Mouse (Mus musculus) hindbrain, embryonic 16.5 days (tissue): ENCODE measurements around the gene Msrb3. TPM values are rescaled to one million over a fixed set of nuclear protein-coding genes. Genes with fewer than 3 reads are reported as not detected.

Source experiments
- ATAC-seq: fragments of 200-750 bp; cut with Nextera tagmentation; 2 replicates; pipeline ENCODE4 v1.8.0; 2017; ENCODE audit warnings: moderate TSS enrichment, moderate library complexity
- H3K27ac ChIP-seq: fragments of 300-500 bp; sonication (generic); 2 replicates; pipeline ENCODE4 v1.5.1; 2014; ENCODE audit warnings: low read depth, mild to moderate bottlenecking, control low read depth, low read length, moderate library complexity
- H3K27me3 ChIP-seq: fragments of 300-500 bp; sonication (generic); replicated peaks from 2 replicates; pipeline ENCODE4 v1.6.1; 2014; ENCODE audit warnings: low read length; ENCODE audit not compliant: control insufficient read depth, insufficient read depth
- H3K36me3 ChIP-seq: fragments of 300-500 bp; sonication (generic); 2 replicates; pipeline ENCODE4 v1.6.1; 2014; ENCODE audit warnings: mild to moderate bottlenecking, low read length, moderate library complexity, mixed read lengths; ENCODE audit not compliant: control insufficient read depth, insufficient read depth
- H3K4me1 ChIP-seq: fragments of 300-500 bp; sonication (generic); 2 replicates; pipeline ENCODE4 v1.6.1; 2014; ENCODE audit warnings: low read depth, low read length; ENCODE audit not compliant: control insufficient read depth, insufficient read depth
- H3K4me2 ChIP-seq: fragments of 300-500 bp; sonication (generic); 2 replicates; pipeline ENCODE4 v1.6.1; 2014; ENCODE audit warnings: mild to moderate bottlenecking, low read length, control low read depth, moderate library complexity
- H3K4me3 ChIP-seq: fragments of 300-500 bp; sonication (generic); 2 replicates; pipeline ENCODE4 v1.5.1; 2014; ENCODE audit warnings: mild to moderate bottlenecking, low read length, control low read depth, moderate library complexity
- H3K9ac ChIP-seq: fragments of 300-500 bp; sonication (generic); 2 replicates; pipeline ENCODE4 v1.6.1; 2014; ENCODE audit warnings: low read depth, mild to moderate bottlenecking, control low read depth, low read length, moderate library complexity
- H3K9me3 ChIP-seq: fragments of 300-500 bp; sonication (generic); 2 replicates; pipeline ENCODE4 v1.6.1; 2014; ENCODE audit warnings: mild to moderate bottlenecking, low read length, moderate library complexity; ENCODE audit not compliant: control insufficient read depth
- WGBS: fragments of 180-500 bp; shearing (Covaris S2); extraction: QIAGEN DNeasy Blood & Tissue Kit; methylation state at CpG from one replicate; pipeline ENCODE4 v1.1.7; 2014; 5-methylcytosine and 5-hydroxymethylcytosine counted together
- polyA plus RNA-seq: library from polyadenylated mRNA; unstranded; fragments of >200 nt; fragmentation: Nextera tagmentation; extraction: Ambion mirVana; gene quantifications from 2 replicates; pipeline ENCODE4 v1.2.1, GENCODE M21; 2015

Gene Msrb3
- polyA plus RNA-seq, 1 experiment from 2014 or later, result 1.8 TPM

DNA sequence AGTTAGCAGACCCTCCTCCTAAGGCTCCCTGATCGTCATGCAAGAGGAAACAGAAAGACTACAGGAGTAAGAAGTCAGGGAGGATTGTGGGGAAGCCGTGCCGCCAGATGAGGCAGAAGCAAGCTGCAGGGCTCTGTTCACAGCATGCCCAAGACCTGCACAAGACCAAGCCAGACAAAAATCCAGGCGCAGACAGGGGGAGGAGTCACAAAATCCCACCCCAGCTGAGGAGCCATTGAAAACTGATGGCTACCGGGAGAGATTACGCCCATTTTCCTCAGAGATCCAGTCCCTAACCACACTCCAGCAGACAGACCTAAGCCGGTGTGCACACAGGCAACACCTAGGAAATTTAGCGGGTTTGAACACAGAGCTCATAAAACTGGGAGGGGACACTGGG lies 10.4 kb downstream of the Msrb3 start:
- H3K36me3 ChIP-seq, result no peaks in the 10 kb centered on the region
- H3K27ac ChIP-seq, result no peak overlapping the region
- ATAC-seq, result no peak
- H3K4me2 ChIP-seq, result no peak overlapping the region
- no peak overlapping the region for H3K9ac ChIP-seq
- 91% methylated on average over 8 of the region's 8 CpGs for WGBS
- peaks cover under 1% of the 10 kb centered on the region; the same call in 1 of the 2 replicates for H3K4me1 ChIP-seq
- H3K4me3 ChIP-seq, result no peak overlapping the region
- H3K27me3 ChIP-seq, result no peaks in the 10 kb centered on the region
- H3K9me3 ChIP-seq, result no peaks in the 10 kb centered on the region

DNA sequence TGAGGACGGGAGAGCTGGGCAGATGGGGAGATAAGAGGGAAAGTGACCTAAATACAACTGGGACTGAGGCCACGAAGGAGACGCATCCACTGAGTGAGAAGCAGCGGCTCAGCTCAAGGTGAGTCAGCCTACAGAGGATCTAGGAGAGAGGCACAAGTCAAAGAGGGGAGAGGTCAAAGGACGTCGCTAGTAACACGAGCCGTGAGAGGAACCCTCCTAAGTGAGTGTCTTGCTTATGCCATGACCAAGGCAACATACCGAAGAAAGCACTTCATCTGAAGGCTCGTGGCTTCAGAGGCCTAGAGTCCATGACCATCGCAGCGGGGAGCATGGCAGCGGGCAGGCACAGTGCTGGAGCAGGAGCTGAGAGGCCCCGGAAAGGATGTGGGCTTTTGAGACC lies 14.7 kb downstream of the Msrb3 start:
- Histone ChIP-seq H3K4me3 (no peak overlapping the region), H3K36me3 (no peaks in the 10 kb centered on the region), H3K27ac (no peak overlapping the region), H3K9me3 (no peaks in the 10 kb centered on the region), H3K4me2 (no peak overlapping the region), H3K4me1 (peaks cover 4% of the 10 kb centered on the region), H3K9ac (no peak overlapping the region), H3K27me3 (no peaks in the 10 kb centered on the region)
- 95% methylated on average over 14 of the region's 14 CpGs for WGBS
- ATAC-seq, result no peak

DNA sequence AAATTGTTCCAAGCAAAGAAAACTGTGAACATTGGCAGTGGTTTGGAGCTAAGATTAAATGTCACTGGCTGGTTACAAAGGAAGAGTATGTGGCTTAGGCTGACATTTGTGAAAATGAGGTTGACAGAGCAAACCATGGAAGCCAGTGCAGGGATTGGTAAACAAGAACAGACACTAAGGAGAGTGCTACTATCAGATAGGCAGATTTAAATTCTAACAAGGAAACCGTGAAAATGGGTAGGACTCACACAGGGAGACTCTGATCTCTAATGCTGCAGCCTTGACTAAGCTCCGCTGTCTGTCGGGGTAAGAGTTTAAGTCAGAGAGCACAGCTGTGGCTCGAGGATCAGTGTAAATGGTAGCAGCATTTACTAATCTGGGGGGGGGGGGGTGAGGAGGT lies 15.2 kb downstream of the Msrb3 start:
- no peak overlapping the region; the same call in 1 of the 2 replicates for H3K4me2 ChIP-seq
- no peak overlapping the region for H3K4me3 ChIP-seq
- ATAC-seq, result no peak
- H3K9ac ChIP-seq, result no peak overlapping the region
- 63% methylated on average over 4 of the region's 4 CpGs for WGBS
- no peaks in the 10 kb centered on the region for H3K9me3 ChIP-seq
- H3K4me1 ChIP-seq, result peaks cover 4% of the 10 kb centered on the region
- H3K36me3 ChIP-seq, result no peaks in the 10 kb centered on the region
- H3K27me3 ChIP-seq, result no peaks in the 10 kb centered on the region
- no peak overlapping the region for H3K27ac ChIP-seq

DNA sequence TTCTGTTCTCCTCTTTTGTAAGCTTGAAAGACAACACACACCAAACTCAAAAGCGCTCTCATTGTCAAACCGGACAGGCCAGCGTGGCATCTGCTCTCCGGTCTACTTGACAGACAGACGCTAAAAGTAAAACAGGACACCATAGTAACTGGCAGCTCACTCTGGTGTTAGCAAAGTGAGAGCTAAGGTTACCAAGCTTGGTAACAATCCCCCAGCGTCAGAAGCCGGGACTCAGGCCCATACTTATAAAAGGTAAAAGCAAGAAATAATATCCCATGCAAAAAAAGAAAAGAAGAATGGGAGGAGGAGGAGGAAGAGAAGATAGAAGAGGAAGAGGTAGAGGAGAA lies 15.9 kb downstream of the Msrb3 start:
- H3K4me1 ChIP-seq, result peaks cover 4% of the 10 kb centered on the region
- H3K27ac ChIP-seq, result no peak overlapping the region; the same call in 1 of the 2 replicates
- no peaks in the 10 kb centered on the region for H3K27me3 ChIP-seq
- ATAC-seq, result peak; percentile 79
- H3K4me2 ChIP-seq, result peak overlapping the region; percentile 78
- no peaks in the 10 kb centered on the region for H3K36me3 ChIP-seq
- H3K9ac ChIP-seq, result peak overlapping the region; percentile 42
- H3K9me3 ChIP-seq, result no peaks in the 10 kb centered on the region
- H3K4me3 ChIP-seq, result peak overlapping the region; percentile 40
- under 1% methylated on average over 7 of the region's 7 CpGs for WGBS

DNA sequence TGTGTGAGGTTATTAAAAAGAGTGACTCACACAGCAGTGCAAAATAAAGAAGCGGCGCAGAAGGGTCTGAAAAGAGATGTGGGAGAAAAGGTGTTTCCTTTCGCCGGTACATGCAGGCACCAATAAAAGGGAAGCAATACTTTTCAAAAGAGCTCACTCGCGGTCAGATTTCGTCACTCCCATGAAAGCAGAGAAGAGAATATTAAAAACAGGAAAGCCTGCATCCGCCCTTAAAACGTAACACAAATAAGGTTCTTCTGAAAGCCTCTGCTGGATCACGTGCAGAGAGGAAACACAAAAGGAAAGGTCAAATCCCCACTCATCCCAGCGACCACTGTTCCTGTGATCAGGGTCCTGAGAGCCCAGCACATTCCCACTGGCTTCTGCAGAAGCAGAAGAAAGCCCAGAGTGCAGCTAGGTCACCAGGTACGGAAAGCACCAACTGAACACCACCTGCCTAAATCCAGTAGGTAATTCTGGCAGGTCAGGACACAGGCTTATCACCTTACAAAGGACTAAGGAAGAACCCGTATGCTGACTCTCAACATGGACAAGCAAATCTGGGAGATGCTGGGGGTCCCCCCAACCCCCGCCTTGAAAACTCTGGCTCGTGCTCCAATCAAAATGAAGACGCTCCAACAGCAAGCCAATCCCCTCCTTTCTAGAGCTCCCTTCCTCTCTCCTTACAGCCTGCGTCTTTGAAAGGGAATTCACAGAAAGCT lies 16.4 kb downstream of the Msrb3 start:
- peak overlapping the region; percentile 78 for H3K4me2 ChIP-seq
- H3K9me3 ChIP-seq, result no peaks in the 10 kb centered on the region
- peaks cover 4% of the 10 kb centered on the region for H3K4me1 ChIP-seq
- peak overlapping the region; percentile 42 for H3K9ac ChIP-seq
- peak overlapping the region; percentile 21; the same call in 1 of the 2 replicates for H3K27ac ChIP-seq
- no peaks in the 10 kb centered on the region for H3K36me3 ChIP-seq
- H3K27me3 ChIP-seq, result no peaks in the 10 kb centered on the region
- peak overlapping the region; percentile 40 for H3K4me3 ChIP-seq
- peak; percentile 97 for ATAC-seq
- WGBS, result 10% methylated on average over 17 of the region's 17 CpGs

DNA sequence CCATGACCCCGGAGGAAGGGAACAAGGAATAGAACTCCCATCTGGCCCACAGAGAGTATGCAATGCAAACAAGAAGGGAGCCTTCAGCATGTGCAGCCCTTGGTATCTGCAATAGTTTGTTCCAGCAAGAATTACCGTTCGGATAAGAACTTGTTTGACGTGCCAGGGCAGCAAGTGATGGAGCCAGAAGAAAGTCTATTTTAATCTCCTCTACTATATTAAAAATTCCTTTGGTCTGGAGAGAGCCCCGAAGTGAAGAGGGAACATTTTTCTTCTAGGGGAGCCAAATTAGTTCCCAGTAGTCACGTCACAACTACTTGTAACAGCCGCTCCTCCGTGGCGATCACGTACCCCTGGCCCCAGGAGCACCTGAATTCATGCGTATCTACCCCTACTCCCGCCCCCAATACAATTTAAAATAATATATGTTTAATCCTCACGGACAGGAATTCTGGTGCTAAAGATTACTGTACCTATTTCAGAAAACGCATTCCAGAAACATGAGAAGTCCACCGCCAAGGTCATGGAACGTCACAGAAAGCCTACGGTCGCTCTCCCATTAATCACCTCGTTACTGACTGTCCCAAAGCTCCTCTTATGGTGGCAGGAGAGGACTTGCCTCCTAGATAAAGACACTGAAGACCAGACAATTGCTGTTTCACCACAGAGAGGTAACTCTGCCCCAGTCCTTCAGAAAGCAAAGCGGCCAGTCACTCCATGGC lies 22.2 kb downstream of the Msrb3 start:
- no peak for ATAC-seq
- H3K4me3 ChIP-seq, result no peak overlapping the region
- no peak overlapping the region for H3K27ac ChIP-seq
- no peaks in the 10 kb centered on the region for H3K36me3 ChIP-seq
- no peaks in the 10 kb centered on the region for H3K9me3 ChIP-seq
- H3K27me3 ChIP-seq, result no peaks in the 10 kb centered on the region
- WGBS, result 78% methylated on average over 20 of the region's 20 CpGs
- no peak overlapping the region for H3K9ac ChIP-seq
- H3K4me1 ChIP-seq, result no peaks in the 10 kb centered on the region; the same call in 1 of the 2 replicates
- H3K4me2 ChIP-seq, result no peak overlapping the region

DNA sequence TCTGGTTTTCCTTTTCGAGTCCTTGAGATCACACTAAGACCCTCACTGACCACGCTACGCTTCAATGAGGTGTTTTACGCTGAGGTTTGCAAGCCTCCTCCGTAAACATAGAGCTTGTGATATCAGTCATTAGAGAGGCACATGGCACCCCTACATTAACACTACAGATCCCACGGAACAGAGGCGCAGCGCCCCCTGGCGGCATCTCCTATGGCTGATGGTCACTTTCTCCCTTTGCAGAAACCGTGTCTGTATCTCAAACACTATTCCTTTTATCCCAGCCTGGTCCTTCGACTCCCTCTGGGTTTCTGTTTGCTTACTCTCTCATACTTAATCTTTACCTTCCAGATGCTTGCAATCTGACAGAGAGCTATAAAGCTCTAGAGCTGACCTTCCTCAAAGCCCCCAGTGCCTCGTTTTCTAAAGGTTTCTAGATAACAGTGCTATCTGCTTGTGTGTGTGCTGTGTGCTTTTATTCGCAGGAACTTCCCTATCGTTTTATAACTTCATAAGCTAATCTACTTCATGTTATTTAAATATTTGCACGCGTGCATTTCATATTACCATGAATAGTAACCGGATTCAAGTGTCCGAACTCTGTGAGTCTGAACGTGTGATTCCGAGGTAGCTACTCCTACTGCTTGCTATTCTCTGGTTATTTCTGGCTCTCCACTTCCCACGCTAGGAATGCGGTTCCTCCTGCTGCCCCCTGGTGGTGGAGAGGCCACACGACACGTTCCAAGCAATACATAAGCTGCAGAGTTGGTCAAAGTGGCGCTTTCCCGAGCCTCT lies 23.0 kb downstream of the Msrb3 start:
- peak; percentile 86 for ATAC-seq
- Histone ChIP-seq H3K4me1 (no peaks in the 10 kb centered on the region; the same call in 1 of the 2 replicates), H3K27me3 (no peaks in the 10 kb centered on the region), H3K4me2 (peak overlapping the region; percentile 48), H3K36me3 (no peaks in the 10 kb centered on the region), H3K27ac (no peak overlapping the region), H3K4me3 (peak overlapping the region; percentile 9; the same call in 1 of the 2 replicates), H3K9ac (peak overlapping the region; percentile 25; the same call in 1 of the 2 replicates), H3K9me3 (no peaks in the 10 kb centered on the region)
- 14% methylated on average over 26 of the region's 26 CpGs for WGBS

DNA sequence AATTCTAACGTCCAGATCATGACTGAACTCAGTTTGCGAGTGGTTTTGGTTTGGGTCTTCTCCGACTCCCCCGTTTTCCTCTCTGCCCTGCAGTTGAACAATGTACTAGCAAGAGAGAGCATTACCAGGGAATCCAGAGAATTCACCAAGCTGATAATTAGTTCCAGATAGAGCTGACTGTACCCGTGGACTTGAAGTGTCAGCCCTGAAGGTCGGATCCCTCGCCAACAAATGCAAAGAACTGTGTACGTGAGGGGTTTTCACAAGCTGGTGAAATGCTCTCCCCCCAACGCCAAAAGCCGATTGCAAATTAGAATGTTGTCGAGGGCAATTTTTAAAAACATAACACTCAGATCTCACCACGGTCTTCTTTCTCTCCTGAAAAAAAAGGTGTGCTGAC lies 24.6 kb downstream of the Msrb3 start:
- H3K4me2 ChIP-seq, result no peak overlapping the region
- no peak overlapping the region for H3K4me3 ChIP-seq
- H3K4me1 ChIP-seq, result no peaks in the 10 kb centered on the region; the same call in 1 of the 2 replicates
- no peaks in the 10 kb centered on the region for H3K27me3 ChIP-seq
- 83% methylated on average over 12 of the region's 12 CpGs for WGBS
- H3K27ac ChIP-seq, result no peak overlapping the region
- H3K9ac ChIP-seq, result no peak overlapping the region
- H3K36me3 ChIP-seq, result no peaks in the 10 kb centered on the region
- ATAC-seq, result no peak
- H3K9me3 ChIP-seq, result no peaks in the 10 kb centered on the region
